Mouse (Mus musculus) layer of hippocampus, postnatal 25 days (tissue): ENCODE data around the gene Olfr617. TPM values are rescaled to one million over a fixed set of nuclear protein-coding genes. Genes with fewer than 3 reads are reported as not detected.
"Not testable (repeated sequence)": the region's sequence is repeated elsewhere in the genome, so short reads cannot be mapped to it uniquely, and the experiment has no call there.

Experiments
- DNase-seq, 2 experiments: peaks; one replicate each; pipeline ENCODE4 v3.0.0; 2022; ENCODE audit warnings: mixed read lengths in 2 of 2, low spot score in 1 of 2; ENCODE audit errors: extremely low spot score in 1 of 2
- microRNA-seq, 2 experiments: library from miRNA; unstranded; fragments of <30 nt; microRNA quantifications; one replicate each; pipeline ENCODE4 v1.2.0; 2021
- total RNA-seq, 2 experiments: library from RNA; stranded (reverse); gene quantifications; 2 replicates each; pipeline ENCODE4 v1.2.3; 2021

The Olfr617 gene
- not detected for total RNA-seq

DNA sequence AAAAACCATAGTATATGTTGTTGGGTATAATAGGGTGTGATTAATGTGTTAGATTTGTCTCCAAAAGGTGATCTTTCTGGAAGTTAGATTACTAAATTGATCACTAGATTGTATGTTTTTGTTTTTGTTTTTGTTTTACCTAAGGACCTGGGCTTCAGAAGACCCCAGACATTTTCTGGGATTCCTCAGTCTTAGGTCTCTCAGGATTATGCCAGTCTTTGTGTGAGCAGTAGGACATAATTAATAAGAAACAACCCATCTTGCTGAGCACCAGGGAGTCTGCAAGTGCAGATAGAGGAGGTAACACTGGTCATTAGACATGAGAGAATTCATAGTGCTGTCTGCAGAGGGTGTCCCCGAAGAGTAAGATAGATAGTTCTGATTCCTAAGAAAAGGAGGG lies at the start of gene Olfr617:
Gene Olfr617, plus strand, starts transcription at position 301 of the 400 bp plus-strand sequence.
- no peak for DNase-seq

DNA sequence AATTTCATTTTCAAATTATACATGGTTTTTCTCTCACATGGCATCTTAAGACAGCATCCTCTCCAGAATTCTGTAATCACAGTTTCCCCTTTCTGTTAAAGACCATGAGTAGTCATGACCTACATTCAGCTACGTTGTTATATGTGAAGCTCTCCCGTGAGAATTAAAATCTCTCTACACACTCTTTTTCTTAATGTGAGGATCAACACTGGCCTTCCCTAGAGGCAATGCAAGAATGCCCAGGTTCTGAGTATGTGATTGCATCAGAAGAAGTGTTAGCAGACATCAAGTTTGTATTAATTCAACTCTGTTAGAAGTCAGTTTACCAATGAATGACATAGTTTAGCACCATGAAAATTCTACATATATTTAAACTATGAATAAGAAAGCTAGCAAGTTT lies 30.2 kb upstream of the Olfr617 start, which contains the start of gene Olfr612:
Gene Olfr612, minus strand, starts transcription at position 101 of the 400 bp plus-strand sequence.
- not testable (repeated sequence) for DNase-seq

DNA sequence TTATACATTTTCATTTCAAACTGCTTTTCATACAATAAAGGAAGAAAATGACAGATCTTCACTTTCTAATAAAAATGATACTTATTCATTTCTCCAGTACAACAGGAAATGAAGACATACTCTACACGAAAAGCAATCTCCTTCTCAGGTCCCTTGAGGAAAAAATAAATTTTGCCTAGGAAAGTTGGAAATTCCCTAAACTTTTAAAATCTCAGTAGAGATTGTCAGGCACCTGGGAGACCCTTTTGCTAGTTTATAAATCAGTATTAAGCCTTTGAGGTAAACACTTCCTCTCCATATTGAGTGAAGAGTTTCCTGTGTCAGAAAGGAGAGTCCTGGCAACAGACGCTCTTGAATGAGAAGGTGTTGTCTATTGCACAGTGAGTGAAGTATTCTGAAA lies 25.1 kb upstream of the Olfr617 start, which contains the start of gene Olfr613:
Gene Olfr613, plus strand, starts transcription at position 301 of the 400 bp plus-strand sequence.
- no peak for DNase-seq

DNA sequence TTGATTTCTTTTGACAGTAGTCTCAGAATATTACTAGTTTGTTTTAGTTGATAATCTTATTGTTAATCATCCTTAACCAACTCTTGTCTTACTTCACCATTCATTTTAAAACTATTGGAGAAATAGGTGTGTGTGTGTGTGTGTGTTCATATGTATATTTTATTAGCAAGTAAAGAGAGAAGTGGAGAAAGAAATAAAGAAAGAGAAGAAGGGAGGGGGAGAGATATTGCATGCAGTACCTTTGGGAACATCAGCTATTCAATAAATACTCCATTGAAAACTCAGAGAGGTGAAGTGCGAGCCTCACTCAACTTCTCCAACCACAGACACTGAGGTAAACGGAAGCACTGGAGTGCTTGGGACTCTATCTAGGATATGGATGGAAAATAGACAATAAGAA lies 17.1 kb upstream of the Olfr617 start, which contains the start of gene Olfr615:
Gene Olfr615, plus strand, starts transcription at position 301 of the 400 bp plus-strand sequence.
- DNase-seq, result no peak

DNA sequence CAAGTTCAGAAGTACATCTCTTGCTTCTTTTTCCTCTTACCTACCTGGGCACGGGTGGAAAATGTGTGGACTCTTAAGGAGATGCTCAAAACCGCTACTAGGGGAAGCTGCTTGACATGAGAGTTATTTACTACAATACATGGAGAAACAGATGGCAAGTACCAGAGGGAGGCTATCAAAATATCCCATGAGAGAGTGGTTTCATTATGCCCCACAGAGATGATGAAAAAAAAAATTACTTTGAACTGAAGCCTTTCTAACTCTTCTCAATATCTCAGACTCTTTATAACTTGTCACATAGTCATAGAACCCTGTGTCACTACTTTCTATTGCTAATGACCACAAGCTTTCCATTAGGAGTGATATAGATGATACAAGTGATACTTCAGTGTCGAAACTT lies 3.8 kb upstream of the Olfr617 start, which contains the start of gene Olfr616:
Gene Olfr616, minus strand, starts transcription at position 101 of the 400 bp plus-strand sequence.
- no peak for DNase-seq

DNA sequence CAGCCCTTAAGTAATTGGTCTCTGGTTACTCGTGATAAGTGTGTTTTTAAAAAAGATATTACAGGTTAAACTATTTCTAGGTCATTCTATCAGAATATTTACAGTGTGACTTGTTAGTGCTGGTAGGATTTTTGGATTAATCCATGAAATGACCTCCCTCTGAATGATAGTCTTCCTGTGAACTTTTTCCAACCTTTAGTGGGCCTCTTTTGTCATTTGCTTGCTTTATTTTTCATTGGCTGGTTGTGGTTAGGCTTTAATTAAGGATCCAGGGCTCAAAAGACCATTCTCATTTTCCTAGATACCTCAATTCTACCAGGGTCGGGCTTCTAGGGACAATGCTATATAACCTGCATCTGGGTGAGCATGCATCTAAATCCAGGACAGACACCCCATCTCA lies 16.9 kb downstream of the Olfr617 start, which contains the start of gene Olfr618:
Gene Olfr618, plus strand, starts transcription at position 301 of the 400 bp plus-strand sequence.
- DNase-seq, result no peak

DNA sequence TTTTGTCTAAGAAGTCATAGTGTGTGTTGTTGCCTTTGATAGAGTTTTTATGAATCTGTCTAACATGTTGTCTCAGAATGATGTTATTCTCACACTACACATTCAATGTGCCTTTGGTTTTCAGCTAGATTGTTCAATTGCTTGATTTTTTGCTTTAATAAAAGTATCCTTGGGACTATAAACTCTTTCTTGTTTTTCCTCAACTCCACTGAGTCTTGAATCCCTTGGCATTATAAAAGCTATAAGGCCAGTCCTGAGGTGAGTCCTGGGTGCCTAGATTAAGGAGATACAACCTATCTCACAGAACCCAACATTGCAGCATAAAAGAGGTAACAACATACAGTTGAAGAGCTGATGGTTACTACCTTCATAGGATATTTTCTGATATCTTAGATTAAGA lies 27.4 kb downstream of the Olfr617 start, which contains the start of gene Olfr619:
Gene Olfr619, plus strand, starts transcription at position 301 of the 400 bp plus-strand sequence.
- no peak for DNase-seq

DNA sequence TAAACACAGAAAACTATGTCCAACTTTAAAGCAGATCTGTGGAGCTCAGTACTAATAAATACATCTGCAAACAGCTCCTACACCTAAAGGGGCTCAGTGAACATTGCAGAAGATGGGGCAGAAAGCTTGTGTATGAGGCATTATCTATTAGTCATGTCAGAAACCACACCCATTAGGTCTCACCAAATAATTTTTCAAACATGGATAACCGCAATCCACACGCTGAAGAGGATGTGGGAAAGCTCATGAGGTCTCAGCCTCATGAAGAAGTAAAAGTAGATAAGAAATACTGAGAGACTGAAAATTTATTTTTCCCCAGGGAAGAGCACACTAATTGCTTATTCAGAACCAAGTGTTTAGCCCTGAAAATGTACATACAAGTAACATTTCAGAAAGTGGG lies 34.6 kb downstream of the Olfr617 start:
- no peak for DNase-seq

DNA sequence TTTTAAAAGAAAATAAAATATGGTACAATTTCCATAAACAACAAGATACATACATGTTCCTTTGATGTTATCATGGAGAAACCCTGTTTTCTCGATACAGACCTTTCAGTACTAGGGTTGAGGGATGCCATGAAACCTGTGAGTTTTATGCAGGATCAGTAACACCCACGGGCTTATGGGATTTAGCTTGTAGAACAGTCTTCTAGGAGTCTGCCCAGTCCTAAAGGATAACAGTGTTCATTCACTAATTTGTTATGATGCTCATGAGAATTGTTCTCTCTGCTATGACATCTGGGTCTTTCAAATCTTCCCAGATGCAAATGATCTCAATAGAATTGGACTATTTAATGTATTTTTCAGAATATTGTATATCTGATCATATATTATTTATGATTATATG lies 39.6 kb downstream of the Olfr617 start, which contains the start of gene Olfr620:
Gene Olfr620, minus strand, starts transcription at position 101 of the 400 bp plus-strand sequence.
- DNase-seq, result no peak

Small RNA genes within 50 kb of the gene (microRNA-seq; reads per million reads assigned to microRNA genes)
- gene Gm26506, result 0 reads per million in 2 experiments

Other genes with a start within 250 kb of the Olfr617 start
- not detected for gene Olfr598, start 249.5 kb upstream of the Olfr617 start, total RNA-seq
- not detected for gene Olfr599, start 237.1 kb upstream of the Olfr617 start, total RNA-seq
- not detected for gene Olfr600, start 223.4 kb upstream of the Olfr617 start, total RNA-seq
- gene Olfr601, start 210.4 kb upstream of the Olfr617 start, total RNA-seq, result not detected
- gene Olfr603, start 186.9 kb upstream of the Olfr617 start, total RNA-seq, result not detected
- gene Usp17lc, start 158.0 kb upstream of the Olfr617 start, total RNA-seq, result not detected
- not detected for gene Olfr605, start 127.6 kb upstream of the Olfr617 start, total RNA-seq
- not detected for gene Olfr606, start 124.0 kb upstream of the Olfr617 start, total RNA-seq
- gene Olfr607, start 108.9 kb upstream of the Olfr617 start, total RNA-seq, result not detected
- gene Olfr608, start 103.2 kb upstream of the Olfr617 start, total RNA-seq, result not detected
- not detected for gene Olfr609, start 75.0 kb upstream of the Olfr617 start, total RNA-seq
- gene Olfr610, start 60.9 kb upstream of the Olfr617 start, total RNA-seq, result not detected
- gene Olfr611, start 52.2 kb upstream of the Olfr617 start, total RNA-seq, result not detected
- not detected for gene Olfr612, start 30.3 kb upstream of the Olfr617 start, total RNA-seq
- gene Olfr613, start 25.0 kb upstream of the Olfr617 start, total RNA-seq, result not detected
- gene Olfr615, start 17.0 kb upstream of the Olfr617 start, total RNA-seq, result not detected
- not detected for gene Olfr616, start 3.9 kb upstream of the Olfr617 start, total RNA-seq
- gene Olfr618, start 17.0 kb downstream of the Olfr617 start, total RNA-seq, result not detected
- gene Olfr619, start 27.5 kb downstream of the Olfr617 start, total RNA-seq, result not detected
- not detected for gene Olfr620, start 39.5 kb downstream of the Olfr617 start, total RNA-seq
- not detected for gene Olfr622, start 69.6 kb downstream of the Olfr617 start, total RNA-seq
- not detected for gene Olfr623, start 90.6 kb downstream of the Olfr617 start, total RNA-seq
- under 1 TPM in 1 of 2 experiments, not detected in 1; 0.05 TPM for gene Olfr624, start 98.1 kb downstream of the Olfr617 start, total RNA-seq
- not detected for gene Olfr625-ps1, start 109.7 kb downstream of the Olfr617 start, total RNA-seq
- not detected for gene Olfr243, start 141.6 kb downstream of the Olfr617 start, total RNA-seq
- not detected for gene Olfr628, start 157.3 kb downstream of the Olfr617 start, total RNA-seq
- not detected for gene Olfr629, start 171.9 kb downstream of the Olfr617 start, total RNA-seq
- not detected for gene Olfr630, start 184.3 kb downstream of the Olfr617 start, total RNA-seq
- gene Olfr69, start 198.5 kb downstream of the Olfr617 start, total RNA-seq, result not detected
- not detected for gene Olfr68, start 206.6 kb downstream of the Olfr617 start, total RNA-seq
- gene Olfr67, start 218.8 kb downstream of the Olfr617 start, total RNA-seq, result not detected
- gene Hbb-bt, start 240.9 kb downstream of the Olfr617 start, total RNA-seq, result 10 to 100 TPM; 73.9 to 75.8 TPM